Mouse (Mus musculus) kidney, embryonic 16.5 days (tissue): ENCODE measurements around the gene Kalrn. TPM values are rescaled to one million over a fixed set of nuclear protein-coding genes. Genes with fewer than 3 reads are reported as not detected.

ENCODE experiments used
- ATAC-seq: fragments of 200-750 bp; cut with Nextera tagmentation; 2 replicates; pipeline ENCODE4 v1.8.0; 2017; ENCODE audit warnings: moderate TSS enrichment; ENCODE audit not compliant: low FRiP score, low TSS enrichment
- H3K27ac ChIP-seq: fragments of 300-500 bp; sonication (generic); 2 replicates; pipeline ENCODE4 v1.5.1; 2014; ENCODE audit warnings: low read length
- H3K27me3 ChIP-seq: fragments of 300-500 bp; sonication (generic); 2 replicates; pipeline ENCODE4 v1.6.1; 2014; ENCODE audit warnings: low read length, control low read depth, mixed read lengths; ENCODE audit not compliant: insufficient read depth
- H3K36me3 ChIP-seq: fragments of 300-500 bp; sonication (generic); 2 replicates; pipeline ENCODE4 v1.6.1; 2014; ENCODE audit warnings: low read length, control low read depth, mixed read lengths; ENCODE audit not compliant: insufficient read depth
- H3K4me1 ChIP-seq: fragments of 300-500 bp; sonication (generic); 2 replicates; pipeline ENCODE4 v1.6.1; 2014; ENCODE audit warnings: low read length, control low read depth, mixed read lengths; ENCODE audit not compliant: insufficient read depth
- H3K4me2 ChIP-seq: fragments of 300-500 bp; sonication (generic); replicated peaks from 2 replicates; pipeline ENCODE4 v1.6.1; 2014; ENCODE audit warnings: low read depth, low read length
- H3K4me3 ChIP-seq: fragments of 300-500 bp; sonication (generic); 2 replicates; pipeline ENCODE4 v1.5.1; 2014; ENCODE audit warnings: mild to moderate bottlenecking, low read length
- H3K9ac ChIP-seq: fragments of 300-500 bp; sonication (generic); replicated peaks from 2 replicates; pipeline ENCODE4 v1.6.1; 2014; ENCODE audit warnings: low read length
- H3K9me3 ChIP-seq: fragments of 300-500 bp; sonication (generic); 2 replicates; pipeline ENCODE4 v1.6.1; 2016; ENCODE audit warnings: low read length, control low read depth
- WGBS: fragments of 180-500 bp; shearing (Covaris S2); extraction: QIAGEN DNeasy Blood & Tissue Kit; methylation state at CpG from one replicate; pipeline ENCODE4 v1.1.7; 2014; 5-methylcytosine and 5-hydroxymethylcytosine counted together
- polyA plus RNA-seq: library from polyadenylated mRNA; unstranded; fragments of >200 nt; fragmentation: Nextera tagmentation; extraction: Ambion mirVana; gene quantifications from 2 replicates; pipeline ENCODE4 v1.2.1, GENCODE M21; 2015

Gene Kalrn
- polyA plus RNA-seq, 1 experiment from 2014 or later = 15.2 TPM

DNA sequence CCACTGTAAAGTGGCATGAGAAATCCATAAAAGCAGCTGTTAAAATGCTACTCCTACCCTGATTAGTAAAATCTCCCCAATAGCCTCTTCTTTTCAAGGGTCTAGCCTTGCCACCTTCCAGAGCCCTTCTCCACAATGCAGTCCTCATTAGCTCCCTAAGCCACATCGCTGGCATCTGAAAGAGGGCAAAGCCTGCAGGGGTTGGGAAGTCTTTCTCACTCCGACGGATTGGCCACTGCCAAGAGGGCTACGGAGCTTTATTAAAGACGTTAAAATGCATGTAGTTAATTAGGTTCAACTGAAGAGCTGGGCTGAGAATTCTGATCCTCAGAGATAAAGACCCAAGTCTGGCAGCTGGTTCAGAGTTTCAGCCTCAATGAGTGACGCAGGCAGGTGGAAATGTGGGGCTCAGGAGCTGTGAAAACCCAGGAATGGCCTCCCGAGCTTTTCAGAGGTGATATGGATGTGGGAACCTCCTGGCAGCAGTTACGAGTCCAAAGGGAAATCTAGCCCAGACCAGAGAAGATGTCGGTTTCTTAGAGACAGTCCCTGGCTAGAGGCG is 569.7 kb downstream of the Kalrn start:
- no peaks in the 10 kb centered on the region for H3K36me3 ChIP-seq
- H3K4me2 ChIP-seq = no peak overlapping the region
- H3K27ac ChIP-seq = no peak overlapping the region
- H3K4me3 ChIP-seq = no peak overlapping the region
- no peak overlapping the region for H3K9ac ChIP-seq
- no peak for ATAC-seq
- peaks cover 12% of the 10 kb centered on the region for H3K4me1 ChIP-seq
- no peaks in the 10 kb centered on the region for H3K27me3 ChIP-seq
- no peaks in the 10 kb centered on the region for H3K9me3 ChIP-seq
- 60% methylated on average over 10 of the region's 10 CpGs for WGBS

DNA sequence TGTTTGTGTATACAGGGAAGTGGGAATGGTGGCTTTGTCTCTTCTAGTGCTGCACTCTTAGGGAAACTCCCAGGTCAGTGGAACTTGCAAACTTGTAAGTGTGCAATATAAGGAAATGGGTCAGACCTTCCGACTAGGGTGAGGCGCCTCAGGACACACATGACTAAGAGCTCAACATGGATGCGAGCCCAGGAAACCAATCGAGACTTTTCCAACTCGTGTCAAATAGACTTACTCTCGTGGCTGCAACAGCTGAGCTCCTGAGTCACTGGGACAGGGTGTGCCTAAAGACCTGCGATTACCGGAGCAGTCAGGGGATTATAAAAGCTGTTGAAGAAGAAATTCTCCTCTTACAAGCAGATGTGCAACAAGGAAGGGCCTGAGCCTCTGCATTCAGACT is 572.6 kb downstream of the Kalrn start:
- WGBS = 67% methylated on average over 8 of the region's 8 CpGs
- H3K27ac ChIP-seq = no peak overlapping the region
- no peaks in the 10 kb centered on the region for H3K9me3 ChIP-seq
- H3K36me3 ChIP-seq = no peaks in the 10 kb centered on the region
- no peak for ATAC-seq
- peaks cover 12% of the 10 kb centered on the region for H3K4me1 ChIP-seq
- H3K27me3 ChIP-seq = no peaks in the 10 kb centered on the region
- no peak overlapping the region for H3K4me3 ChIP-seq
- H3K9ac ChIP-seq = no peak overlapping the region
- H3K4me2 ChIP-seq = no peak overlapping the region

DNA sequence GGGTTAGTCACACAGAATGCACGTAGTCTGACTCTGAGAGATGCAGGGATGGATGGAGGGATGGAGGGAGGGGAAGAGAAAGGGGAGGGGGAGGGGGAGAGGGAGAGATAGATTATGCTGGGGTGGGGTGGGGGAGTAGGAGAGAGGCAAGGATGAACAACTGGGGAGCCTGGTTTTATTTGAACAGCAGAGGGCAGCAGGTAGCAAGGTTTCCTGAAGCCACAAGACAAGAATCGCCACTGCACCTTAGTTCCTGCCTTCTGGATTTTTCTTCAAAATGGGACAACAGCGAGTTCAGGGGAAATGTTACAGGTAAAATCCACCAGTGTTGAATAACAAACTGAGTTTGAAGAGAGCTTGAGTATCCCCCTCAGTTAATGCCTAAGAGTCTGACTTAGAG is 573.9 kb downstream of the Kalrn start:
- 20% methylated on average over 3 of the region's 3 CpGs for WGBS
- Histone ChIP-seq H3K9me3 (no peaks in the 10 kb centered on the region), H3K9ac (no peak overlapping the region), H3K36me3 (no peaks in the 10 kb centered on the region), H3K27me3 (no peaks in the 10 kb centered on the region), H3K4me2 (no peak overlapping the region), H3K4me1 (peaks cover 6% of the 10 kb centered on the region), H3K4me3 (no peak overlapping the region), H3K27ac (no peak overlapping the region)
- peak; percentile 19; the same call in 1 of the 2 replicates for ATAC-seq

DNA sequence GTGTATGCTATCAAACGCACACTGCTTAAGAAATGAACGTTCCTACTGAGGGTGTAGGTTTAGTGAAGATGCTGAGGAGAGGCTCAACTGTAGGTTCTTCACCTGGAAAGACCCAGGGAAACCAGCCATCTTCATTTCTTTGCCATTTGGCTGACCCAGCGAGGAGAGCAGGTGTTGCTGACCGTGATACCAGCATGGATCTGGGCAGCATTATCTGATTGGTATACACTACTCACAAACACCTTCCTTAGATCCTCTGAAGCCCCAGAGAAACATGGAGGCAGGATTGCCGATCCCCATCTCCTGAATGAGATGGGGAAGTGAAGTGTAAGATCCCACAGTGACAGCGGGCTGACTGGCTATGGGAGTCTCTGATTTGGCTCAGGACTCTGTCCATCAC is 575.3 kb downstream of the Kalrn start:
- Histone ChIP-seq H3K4me1 (no peaks in the 10 kb centered on the region), H3K9ac (no peak overlapping the region), H3K27me3 (no peaks in the 10 kb centered on the region), H3K36me3 (no peaks in the 10 kb centered on the region), H3K9me3 (no peaks in the 10 kb centered on the region), H3K27ac (no peak overlapping the region), H3K4me3 (no peak overlapping the region), H3K4me2 (no peak overlapping the region)
- ATAC-seq = no peak
- WGBS = 82% methylated on average over 6 of the region's 6 CpGs

DNA sequence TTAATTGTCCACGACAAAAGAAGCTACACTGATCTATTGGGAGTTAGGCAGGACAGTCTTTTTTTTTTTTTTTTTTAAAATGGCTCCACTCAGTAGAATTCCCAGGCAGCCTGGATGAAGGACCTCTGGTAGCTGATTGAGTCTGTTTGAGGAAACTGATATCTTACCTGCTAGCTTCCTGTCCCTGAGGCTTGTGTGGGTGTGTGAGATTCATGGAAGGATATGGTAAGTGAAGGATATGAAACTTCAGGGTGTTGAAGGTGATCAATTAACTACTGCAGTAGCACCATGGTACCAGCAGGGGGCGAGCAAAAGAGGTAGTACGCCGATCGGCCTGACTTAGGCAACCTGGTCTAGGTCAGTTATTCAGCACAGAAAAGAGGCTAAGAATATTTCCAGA is 577.3 kb downstream of the Kalrn start:
- no peaks in the 10 kb centered on the region for H3K27me3 ChIP-seq
- no peak overlapping the region for H3K27ac ChIP-seq
- no peak overlapping the region for H3K9ac ChIP-seq
- H3K9me3 ChIP-seq = no peaks in the 10 kb centered on the region
- H3K36me3 ChIP-seq = no peaks in the 10 kb centered on the region
- ATAC-seq = no peak
- no peak overlapping the region for H3K4me3 ChIP-seq
- WGBS = 11% methylated on average over 5 of the region's 5 CpGs
- no peaks in the 10 kb centered on the region for H3K4me1 ChIP-seq
- H3K4me2 ChIP-seq = no peak overlapping the region

DNA sequence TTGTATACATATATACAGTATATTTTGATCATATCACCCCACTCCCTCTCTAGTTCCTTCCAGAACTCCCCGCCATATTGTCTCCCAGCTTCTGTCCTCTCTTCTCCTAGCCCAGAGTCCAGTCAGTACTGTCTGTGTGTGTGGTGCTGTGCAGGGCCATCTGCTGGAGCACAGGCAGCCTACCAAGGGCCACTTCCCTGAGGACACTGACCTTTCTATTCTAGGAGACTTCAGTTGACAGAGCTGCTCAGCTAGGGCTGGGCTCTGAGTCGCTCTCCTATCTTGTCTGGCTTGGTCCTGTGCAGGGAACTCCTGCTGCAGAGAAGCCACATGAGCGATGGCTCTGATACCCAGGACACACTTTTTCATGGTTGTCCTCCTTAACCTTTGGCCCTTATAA is 577.8 kb downstream of the Kalrn start:
- no peak overlapping the region for H3K4me2 ChIP-seq
- H3K4me1 ChIP-seq = no peaks in the 10 kb centered on the region
- H3K9ac ChIP-seq = no peak overlapping the region
- no peak overlapping the region for H3K27ac ChIP-seq
- H3K27me3 ChIP-seq = no peaks in the 10 kb centered on the region
- no peak for ATAC-seq
- H3K4me3 ChIP-seq = no peak overlapping the region
- no peaks in the 10 kb centered on the region for H3K36me3 ChIP-seq
- WGBS = 70% methylated on average over 3 of the region's 3 CpGs
- H3K9me3 ChIP-seq = no peaks in the 10 kb centered on the region

DNA sequence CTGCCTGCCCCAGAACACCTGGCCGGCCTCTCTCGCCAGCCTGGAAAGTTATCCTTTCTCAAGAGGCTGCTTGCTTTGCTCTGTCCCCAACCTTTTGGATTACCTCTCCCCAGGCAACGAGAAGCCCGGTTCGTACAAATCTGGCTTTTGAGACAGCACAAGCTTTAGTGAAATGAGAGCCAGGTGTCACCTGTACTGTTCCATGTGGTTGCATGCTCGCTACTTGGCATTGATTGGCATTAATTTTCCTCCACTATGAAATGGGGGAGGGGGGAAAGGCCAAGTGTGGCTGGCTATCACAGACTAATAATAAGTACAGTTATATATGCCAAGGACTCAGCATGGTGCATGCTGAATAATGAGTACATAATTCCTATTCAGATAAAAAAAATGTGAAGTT is 579.0 kb downstream of the Kalrn start:
- 90% methylated on average over 6 of the region's 6 CpGs for WGBS
- Histone ChIP-seq H3K4me1 (no peaks in the 10 kb centered on the region), H3K36me3 (no peaks in the 10 kb centered on the region), H3K9me3 (no peaks in the 10 kb centered on the region), H3K9ac (no peak overlapping the region), H3K27ac (no peak overlapping the region), H3K27me3 (no peaks in the 10 kb centered on the region), H3K4me2 (no peak overlapping the region), H3K4me3 (no peak overlapping the region)
- ATAC-seq = no peak

DNA sequence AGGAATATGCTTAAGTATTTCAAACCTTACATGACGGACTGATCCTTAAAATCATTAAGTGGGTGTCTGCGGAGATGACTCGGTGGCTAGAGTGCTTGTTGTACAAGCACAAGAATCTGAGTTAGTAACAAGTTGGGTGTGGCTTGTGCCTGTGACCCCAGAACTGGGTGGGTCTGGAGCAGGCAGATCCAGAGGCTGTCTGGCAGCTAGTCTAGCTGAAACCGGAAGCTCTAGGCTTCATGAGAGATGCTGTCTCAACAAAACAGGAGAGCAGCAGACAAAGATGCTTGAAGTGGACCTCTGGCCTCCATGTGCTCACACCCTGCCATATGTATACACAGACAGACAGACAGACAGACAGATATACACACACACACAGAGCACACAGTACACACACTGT is 582.6 kb downstream of the Kalrn start:
- H3K9me3 ChIP-seq = no peaks in the 10 kb centered on the region
- no peak overlapping the region for H3K9ac ChIP-seq
- no peak for ATAC-seq
- no peak overlapping the region for H3K27ac ChIP-seq
- H3K27me3 ChIP-seq = no peaks in the 10 kb centered on the region
- H3K4me2 ChIP-seq = no peak overlapping the region
- H3K36me3 ChIP-seq = no peaks in the 10 kb centered on the region
- no peak overlapping the region for H3K4me3 ChIP-seq
- H3K4me1 ChIP-seq = peaks cover 5% of the 10 kb centered on the region
- 77% methylated on average over 4 of the region's 4 CpGs for WGBS

DNA sequence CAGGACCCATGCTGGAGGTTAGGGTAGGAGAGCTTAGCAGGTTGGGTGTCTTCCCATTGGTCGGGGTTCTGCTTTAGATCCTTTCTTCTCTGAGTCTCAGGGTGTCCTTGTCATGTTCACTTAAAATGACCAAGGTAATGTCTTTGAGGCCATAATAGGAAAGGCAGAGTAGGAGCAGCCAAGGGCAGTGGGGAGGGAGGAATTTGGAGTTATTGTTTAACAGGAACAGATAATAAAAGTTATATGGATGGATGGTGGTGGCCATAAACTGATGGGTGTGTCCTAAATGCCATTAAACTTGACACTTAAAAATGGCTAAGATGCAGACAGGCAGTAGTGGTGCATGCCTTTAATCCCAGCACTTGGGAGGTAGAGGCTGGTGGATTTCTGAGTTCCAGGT is 584.2 kb downstream of the Kalrn start:
- Histone ChIP-seq H3K4me1 (peaks cover 5% of the 10 kb centered on the region), H3K27me3 (no peaks in the 10 kb centered on the region), H3K36me3 (no peaks in the 10 kb centered on the region), H3K9ac (no peak overlapping the region), H3K27ac (peak overlapping the region; percentile 68; the same call in 1 of the 2 replicates), H3K9me3 (no peaks in the 10 kb centered on the region), H3K4me2 (no peak overlapping the region), H3K4me3 (no peak overlapping the region)
- 82% methylated on average over 1 of the region's 1 CpGs for WGBS
- ATAC-seq = peak; percentile 29; the same call in 1 of the 2 replicates

DNA sequence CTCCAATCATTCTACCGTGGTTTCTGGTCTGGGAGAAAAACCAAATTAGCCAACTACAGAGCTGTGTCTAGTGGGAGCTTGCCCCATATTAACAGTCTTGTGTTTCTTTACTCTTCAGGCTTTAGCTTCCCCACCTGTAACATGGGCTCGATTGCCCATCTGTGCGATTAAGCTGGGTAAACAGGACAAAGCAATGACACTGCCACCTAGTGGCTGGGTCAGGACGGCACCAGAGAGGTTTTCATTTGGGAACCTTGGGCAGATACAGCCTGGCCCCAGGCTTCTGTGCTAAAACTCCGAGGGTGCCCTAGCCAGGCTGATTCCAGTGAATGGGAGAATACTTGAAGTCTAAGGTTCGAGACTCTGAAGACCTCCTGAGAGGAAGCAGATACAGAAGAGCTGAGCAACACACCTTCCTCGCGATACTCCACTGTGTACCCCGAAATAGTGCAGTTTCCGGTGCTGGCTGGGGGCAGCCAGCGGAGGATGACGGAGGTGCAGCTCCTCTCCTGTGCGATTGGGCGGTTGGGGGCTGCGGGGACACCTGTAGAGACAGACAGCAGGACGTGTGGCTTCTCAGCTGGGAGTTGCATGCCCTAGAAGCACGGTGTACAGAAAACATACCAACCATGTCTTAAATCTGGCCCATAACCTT is 584.8 kb downstream of the Kalrn start:
- Histone ChIP-seq H3K4me3 (no peak overlapping the region), H3K27ac (peak overlapping the region; percentile 68; the same call in 1 of the 2 replicates), H3K9me3 (no peaks in the 10 kb centered on the region), H3K4me2 (no peak overlapping the region), H3K9ac (no peak overlapping the region), H3K27me3 (no peaks in the 10 kb centered on the region), H3K36me3 (no peaks in the 10 kb centered on the region), H3K4me1 (peaks cover 5% of the 10 kb centered on the region)
- WGBS = 61% methylated on average over 17 of the region's 17 CpGs
- ATAC-seq = 0 out of 2 replicates have a peak, but pooled peaks have one; percentile 20
